Mouse (Mus musculus): ENCODE results near the gene Papolb.

DNA sequence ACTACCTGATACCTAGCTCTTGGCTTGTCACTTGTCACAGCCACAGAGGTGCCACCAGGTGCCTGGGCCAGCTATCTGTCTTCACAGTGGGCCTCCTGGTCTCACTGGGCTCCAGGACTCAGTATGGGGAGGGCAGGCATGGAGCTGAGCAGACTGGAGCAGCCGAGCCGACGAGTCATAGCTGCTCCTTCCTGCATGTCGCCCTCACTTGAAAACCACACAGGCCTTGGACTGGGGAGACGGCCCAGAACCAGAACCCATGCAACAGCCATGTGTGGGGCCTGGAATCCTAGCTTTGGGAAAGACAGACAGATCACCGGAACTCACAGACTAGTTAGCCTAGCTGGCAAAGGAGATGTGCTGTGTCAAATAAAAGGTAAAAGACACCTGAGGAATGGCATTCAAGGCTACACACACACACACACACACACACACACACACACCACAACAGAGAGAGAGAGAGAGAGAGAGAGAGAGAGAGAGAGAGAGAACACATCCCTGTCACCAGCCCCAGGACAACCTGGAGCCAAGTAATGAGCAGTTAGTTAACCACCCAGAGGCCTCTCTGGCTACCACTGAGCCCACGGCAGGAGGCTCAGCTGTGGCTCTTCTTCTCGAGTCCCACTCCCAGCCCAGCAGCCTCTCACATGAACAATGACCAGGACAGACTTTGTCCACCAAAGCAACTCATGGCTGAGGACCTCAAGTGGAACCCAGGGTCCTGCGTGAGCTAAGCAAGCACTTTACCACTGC, 39.7 kb downstream of the Papolb start:
- no peak for TF ChIP-seq POLR2A (IDR thresholded peaks at IDR 0.05; ENCODE audit: insufficient read length, low read depth)
- no peak for TF ChIP-seq MAX (IDR thresholded peaks at IDR 0.05; ENCODE audit: low read depth)
- TF ChIP-seq REST (IDR thresholded peaks at IDR 0.05; ENCODE audit: insufficient read depth, insufficient read length): no peak
- no peak for TF ChIP-seq E2F4 (IDR thresholded peaks at IDR 0.05; ENCODE audit: insufficient read depth)
- no peak for TF ChIP-seq USF1 (IDR thresholded peaks at IDR 0.05; ENCODE audit: low read depth)
- no peak for TF ChIP-seq POLR2AphosphoS2 (IDR thresholded peaks at IDR 0.05; ENCODE audit: insufficient read length, low read depth)
- no peak for TF ChIP-seq SRF (IDR thresholded peaks at IDR 0.05; ENCODE audit: control insufficient read depth, insufficient read length, low read depth)
- TF ChIP-seq MYOG (IDR thresholded peaks at IDR 0.05; ENCODE audit: control insufficient read depth in 1 of 3, insufficient read depth in 1 of 3, insufficient read length in 2 of 3, low read depth in 2 of 3): no peak
- no peak for TF ChIP-seq TCF12 (IDR thresholded peaks at IDR 0.05; ENCODE audit: insufficient read depth, poor library complexity, severe bottlenecking)
- TF ChIP-seq MYOD1 (IDR thresholded peaks at IDR 0.05; ENCODE audit: control insufficient read depth in 1 of 3, insufficient read length in 2 of 3, low read depth in 2 of 3): no peak

All from myocyte (in vitro differentiated cells).